Mouse (Mus musculus): ENCODE results near the gene Selenov.
"Not testable (repeated sequence)": the region's sequence is repeated elsewhere in the genome, so short reads cannot be mapped to it uniquely, and the experiment has no call there.

Selenov gene

DNA sequence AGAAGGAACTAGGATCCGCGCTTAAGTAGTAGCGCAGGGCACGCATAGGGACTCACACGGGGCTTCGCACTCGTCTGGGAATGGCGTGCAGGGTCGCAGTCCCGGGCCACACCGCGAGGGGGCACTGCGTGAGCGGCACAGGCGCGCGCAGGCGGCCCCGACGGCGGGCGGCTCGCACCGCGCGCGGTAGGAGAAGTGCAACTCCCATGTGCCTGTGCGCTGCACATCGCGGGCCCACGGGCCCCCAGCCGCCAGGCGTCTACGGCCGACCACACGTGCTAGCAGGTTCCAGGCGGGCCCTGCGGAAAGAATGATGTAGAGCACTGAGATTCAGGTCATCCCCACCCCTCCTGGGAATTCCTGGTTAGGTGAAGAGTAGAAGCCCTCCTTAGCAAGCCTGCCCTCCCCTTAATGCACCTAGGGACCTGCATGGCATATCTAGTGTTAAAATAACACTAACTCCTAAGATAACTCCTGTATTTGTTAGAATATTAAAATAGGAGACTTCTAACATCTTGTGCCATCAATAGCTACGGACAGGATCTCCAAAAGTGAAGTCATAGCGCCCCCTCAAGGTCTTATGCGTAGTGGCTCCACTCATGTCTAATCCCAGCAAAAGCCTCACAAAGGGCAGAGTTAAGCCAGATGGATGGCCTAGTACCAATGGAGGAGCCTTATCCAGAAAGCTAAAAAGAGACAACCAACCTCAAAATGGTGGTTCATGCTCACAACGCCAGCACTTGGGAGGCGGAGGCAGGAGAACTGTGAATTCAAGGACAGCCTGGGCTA is 8.0 kb upstream of the Selenov start:
- CTCF ChIA-PET, result no interaction called here

DNA sequence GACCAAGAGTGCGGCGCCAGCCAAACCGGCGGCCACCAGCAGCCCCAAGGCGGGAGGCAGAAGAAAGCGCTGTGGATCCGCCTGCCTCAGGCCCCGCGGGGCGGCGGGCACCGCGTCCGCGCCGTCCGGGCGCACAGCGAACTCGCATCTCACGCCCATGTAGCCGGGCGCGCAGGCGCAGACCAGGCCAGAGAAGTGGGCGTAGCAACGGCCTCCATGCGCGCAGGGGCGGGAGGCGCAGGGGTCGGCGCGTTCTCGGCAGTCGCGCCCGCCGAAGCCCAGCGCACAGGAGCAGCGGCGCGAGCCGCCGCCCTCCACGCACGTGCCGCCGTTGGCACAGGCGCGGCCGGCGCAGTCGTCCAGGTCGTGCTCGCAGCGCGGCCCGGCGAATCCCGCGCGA is 3.5 kb upstream of the Selenov start:
- CTCF ChIA-PET, result no interaction called here

- CTCF ChIA-PET, result no interaction called here
Measured at GRCm38 (mm10) chr7:28290165-28290564, 821 bp downstream of the Selenov start.

GRCm38 (mm10) chr7:28280630-28281029 is 10.4 kb downstream of the Selenov start:
- CTCF ChIA-PET, result no interaction called here

DNA sequence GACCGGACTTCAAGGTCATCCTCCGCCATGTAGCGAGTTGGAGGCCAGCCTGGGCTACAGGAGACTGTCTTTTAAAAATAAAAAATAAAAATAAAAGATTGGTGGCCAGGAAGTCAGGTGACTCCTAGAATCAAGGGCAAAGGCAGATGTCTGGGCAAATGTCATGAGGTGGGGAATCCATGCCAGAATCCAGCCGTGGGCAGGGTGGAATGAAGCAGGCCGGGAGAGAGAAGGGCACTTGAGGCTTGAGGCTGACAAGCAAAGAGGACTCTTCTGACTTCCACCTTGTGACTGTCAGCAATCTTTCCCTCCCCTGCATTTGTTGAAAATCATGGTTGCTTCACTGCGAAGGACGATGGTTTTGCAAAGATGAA is 12.7 kb downstream of the Selenov start:
- CTCF ChIA-PET, result no interaction called here

- CTCF ChIA-PET, result no interaction called here
Measured at GRCm38 (mm10) chr7:28277615-28278278, 13.2 kb downstream of the Selenov start, which contains the start of gene Eid2b. Eid2b (plus strand) TSS chr7:28277739.

DNA sequence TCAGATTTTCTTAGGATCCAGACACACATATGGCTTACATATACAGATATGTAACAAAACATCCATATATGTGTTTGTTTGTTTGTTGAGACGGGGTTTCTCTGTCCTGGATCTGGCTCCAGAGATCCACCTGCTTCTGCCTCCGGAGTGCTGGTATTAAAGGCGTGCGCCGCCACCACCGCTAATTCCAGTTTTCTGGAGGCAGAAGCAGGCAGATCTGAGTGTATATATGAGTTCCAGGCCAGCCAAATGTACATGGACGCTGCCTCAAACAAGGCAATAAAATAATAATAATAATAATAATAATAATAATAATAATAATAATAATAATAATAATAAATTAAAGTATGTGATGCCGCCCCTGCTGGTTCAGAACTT is 13.8 kb downstream of the Selenov start:
- CTCF ChIA-PET, result no interaction called here

DNA sequence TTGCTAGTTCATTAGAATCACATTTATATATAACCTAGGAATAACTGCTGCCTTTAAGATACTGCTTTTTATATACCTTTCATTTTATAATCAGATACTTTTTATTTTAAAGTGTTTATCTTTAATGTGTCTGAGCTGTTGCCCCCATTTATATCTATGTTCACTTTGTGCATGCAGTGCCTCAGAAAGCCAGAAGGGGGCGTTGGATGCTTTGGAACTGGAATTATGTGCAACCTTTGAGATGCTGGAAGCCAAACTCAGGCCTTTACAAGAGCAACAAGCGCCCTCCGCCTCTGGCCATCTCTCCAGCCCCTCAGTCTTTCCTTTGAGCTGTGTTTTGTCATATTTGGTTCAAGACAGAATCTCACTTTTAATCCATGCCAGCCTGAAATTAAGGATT is 19.2 kb downstream of the Selenov start:
- CTCF ChIA-PET, result no interaction called here

DNA sequence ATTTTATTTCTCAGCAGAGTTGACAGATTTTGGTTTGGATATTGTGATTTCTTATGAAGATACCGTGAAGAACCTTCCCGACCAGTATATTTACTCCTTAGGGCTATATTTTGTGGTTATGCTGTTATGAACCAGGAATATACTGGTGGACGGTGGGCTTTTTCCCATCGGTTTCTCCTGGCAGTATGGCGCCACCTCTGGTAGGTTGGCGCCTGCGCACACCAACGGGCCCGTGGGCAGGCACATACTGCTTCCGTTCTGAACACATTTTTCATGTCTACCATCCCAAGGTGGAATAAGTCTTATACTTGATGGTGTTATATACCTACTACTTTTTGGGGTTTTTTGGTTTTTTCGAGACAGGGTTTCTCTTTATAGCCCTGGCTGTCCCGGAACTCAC is 21.6 kb downstream of the Selenov start:
- CTCF ChIA-PET, result no interaction called here

DNA sequence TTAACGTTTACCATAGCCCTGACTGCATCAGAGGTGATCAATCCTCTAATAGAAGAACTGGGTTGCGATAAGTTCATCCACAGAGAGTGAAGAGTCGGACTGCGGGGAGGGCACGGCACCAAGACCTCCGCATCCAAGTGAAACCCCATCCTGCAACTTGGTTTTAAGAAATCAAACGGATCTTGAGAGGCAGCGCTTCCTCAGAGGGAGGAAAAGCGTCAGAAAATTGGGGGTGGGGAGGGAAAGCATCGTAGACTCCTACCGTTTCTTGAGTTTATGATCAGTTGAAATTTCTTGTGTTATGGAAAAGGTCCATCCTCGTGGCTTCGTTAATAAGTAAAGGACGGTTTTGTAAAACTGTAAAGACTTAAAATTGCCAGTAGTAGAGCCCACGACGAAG is 22.4 kb downstream of the Selenov start:
- CTCF ChIA-PET, result no interaction called here

DNA sequence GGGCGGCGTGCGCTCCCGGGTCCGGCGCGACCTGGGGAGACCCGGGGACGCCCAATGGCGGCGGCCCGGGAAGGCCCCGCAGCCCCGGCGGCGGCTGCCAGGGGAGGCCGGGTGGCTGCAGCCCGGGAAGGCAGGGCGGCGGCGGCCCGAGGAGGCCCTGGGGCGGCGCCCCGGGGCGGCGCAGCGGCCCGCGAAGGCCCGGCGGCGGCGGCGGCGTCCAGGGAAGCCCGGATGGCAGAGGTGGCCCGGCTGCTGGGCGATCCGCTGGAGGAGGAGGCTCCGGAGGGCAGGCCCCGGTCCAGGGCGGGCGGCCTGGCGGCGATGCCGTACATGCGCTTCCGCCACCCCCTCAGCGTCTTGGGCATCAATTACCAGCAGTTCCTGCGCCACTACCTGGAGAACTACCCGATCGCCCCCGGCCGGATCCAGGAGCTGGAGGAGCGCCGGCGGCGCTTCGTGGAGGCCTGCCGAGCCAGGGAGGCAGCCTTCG is 22.9 kb downstream of the Selenov start:
- CTCF ChIA-PET, result no interaction called here

DNA sequence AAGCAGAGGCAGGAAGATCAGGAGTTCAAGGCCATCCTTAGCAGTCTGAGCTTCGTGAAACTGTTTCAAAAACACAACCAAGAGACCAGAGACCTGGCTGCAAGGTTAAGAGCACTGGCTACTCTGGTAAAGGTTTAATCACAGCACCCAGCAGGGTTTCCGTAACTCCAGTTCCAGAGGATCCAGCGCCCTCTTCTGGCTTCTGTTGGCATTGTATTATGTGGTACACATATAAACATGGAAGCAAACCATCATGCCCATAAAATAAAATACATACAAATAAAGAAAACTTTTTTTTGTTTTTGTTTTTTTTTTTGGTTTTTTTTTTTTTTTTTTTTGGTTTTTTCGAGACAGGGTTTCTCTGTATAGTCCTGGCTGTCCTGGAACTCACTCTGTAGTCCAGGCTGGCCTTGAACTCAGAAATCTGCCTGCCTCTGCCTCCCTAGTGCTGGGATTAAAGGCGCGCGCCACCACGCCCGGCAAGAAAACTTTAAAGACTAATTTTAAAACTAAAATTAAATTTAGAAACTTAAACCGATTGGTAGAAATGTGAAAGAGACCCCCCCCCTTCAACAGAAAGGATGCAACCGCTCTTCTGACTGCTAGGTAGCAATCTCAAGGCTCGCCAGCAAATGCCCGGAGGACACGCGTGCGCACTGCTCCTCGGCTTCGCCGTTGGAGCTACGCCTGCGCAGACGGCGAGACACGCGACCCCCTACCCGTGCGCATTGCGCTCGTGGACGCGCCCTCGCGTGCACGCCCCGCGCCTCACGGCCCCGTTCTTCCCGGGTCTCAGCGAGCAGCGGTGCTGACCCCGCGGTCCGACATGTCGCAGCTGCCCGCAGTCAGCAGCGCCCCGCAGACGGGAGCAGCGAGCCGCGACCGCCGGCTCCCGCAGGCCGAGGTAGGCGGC is 23.6 kb downstream of the Selenov start, which contains the start of gene Eid2:
Gene Eid2 (plus strand): TSS at position 753 of the 913 bp plus-strand sequence.
- CTCF ChIA-PET, result no interaction called here

GRCm38 (mm10) chr7:28265391-28265790 is 25.6 kb downstream of the Selenov start:
- CTCF ChIA-PET, result no interaction called here

DNA sequence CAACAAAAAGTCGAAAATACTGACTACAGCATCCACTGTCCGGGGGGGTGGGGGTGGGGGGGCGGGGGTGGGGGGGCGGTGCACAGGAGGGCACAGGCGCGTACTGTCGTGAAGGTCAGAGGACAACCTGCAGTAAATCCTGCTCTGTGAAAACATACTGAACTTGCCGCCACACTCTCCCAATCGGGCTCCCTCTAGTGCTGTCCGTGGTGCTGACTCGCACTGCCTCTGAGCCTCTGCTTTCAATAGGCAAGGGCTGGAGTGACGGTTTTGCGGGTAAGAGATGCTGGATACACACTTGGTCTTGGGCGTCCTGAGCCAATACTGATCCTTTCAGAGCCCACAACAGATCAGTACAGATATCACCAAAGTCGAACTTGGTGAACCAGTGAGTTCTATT is 27.2 kb downstream of the Selenov start:
- CTCF ChIA-PET, result no interaction called here

GRCm38 (mm10) chr7:28262861-28263260 is 28.1 kb downstream of the Selenov start:
- CTCF ChIA-PET, result no interaction called here

DNA sequence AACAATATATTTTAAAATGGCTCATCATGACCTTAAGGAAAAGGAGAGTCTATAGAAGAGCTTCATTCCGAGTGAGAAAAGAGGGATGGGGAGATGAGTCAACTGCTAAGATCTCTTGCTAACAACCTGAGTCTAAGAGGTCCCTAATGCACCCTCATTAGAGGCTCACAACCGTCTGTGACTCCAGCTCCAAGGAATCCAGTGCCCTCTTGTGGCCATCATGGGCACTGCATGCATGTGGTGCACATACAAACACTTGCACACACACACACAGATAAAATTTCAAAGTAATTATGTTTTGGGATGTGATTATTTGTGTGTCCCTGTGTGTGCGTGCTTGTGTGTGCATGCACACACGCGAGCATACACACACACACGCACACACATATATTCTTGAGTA is 35.5 kb downstream of the Selenov start:
- CTCF ChIA-PET, result no interaction called here

DNA sequence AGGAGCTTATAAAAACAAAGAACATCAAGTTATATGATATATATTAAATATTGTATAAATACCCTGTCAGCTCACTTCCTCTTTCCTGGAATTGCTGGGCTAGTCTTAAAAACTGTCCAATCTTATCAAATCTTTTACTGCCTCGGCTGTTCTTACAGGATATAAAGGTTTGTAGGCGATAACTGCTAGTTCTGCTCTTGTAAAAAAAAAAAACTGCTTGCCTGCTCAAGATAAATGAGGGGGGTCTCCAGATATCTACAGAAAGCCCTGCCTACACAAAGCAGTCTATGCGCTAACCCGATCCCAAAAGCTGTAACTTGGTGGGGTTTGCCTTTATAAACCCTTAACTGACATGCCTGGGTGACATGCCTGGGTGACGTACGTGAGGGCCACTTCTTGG is 36.4 kb downstream of the Selenov start:
- CTCF ChIA-PET, result no interaction called here

DNA sequence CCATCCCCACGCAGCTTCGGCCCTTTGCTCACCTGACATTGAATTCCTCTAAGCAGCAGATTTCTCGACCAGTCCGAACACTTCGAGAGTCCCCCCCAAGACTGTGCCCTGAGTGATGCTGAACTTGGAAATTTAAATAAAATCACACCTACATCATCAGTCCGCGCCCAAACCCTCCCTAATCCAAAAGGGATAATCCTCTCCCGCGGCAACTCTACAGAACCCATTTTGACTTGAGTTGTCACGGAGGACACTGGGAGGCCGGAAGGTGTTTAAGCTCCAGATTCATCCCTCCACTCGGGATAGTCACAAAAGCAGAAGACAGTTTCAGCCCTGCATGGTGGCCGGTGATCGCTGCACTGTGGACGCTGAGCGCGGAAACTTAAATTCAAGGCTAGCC is 39.0 kb downstream of the Selenov start:
- CTCF ChIA-PET, result no interaction called here

DNA sequence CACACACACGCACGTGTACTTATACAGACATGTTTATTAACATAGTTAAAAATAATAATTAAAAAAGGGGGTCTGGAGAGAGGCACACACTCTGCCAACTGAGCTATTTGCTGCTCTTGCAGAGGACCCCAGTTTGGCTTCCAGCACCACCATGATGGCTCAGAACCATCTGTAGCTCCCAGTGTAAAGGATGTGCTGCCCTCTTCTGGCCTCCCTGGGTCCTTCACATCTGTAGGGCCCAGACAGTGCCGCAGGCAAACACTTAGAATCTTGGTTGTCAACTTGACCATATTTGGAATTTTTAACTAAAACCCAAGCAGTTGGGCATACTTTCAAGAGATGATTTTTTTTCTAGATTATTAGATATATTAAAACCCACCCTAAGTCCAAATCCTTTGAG is 42.0 kb downstream of the Selenov start:
- CTCF ChIA-PET, result no interaction called here

DNA sequence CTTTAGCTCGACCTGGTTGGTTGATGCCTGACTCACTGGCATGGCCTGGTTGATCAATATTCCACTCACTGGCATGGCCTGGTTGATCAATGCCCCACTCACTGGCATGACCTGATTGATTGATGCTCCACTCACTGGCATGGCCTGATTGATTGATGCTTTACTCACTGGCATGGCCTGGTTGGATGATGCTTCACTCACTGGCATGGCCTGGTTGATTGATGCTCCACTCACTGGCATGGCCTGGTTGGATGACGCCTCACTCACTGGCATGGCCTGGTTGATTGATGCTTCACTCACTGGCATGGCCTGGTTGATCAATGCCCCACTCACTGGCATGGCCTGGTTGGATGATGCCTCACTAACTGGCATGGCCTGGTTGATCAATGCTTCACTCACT is 47.0 kb downstream of the Selenov start:
- CTCF ChIA-PET, result not testable (repeated sequence)
